Comparison of ENCODE assay signal across 10 mouse cellular contexts in the genomic region with DNA sequence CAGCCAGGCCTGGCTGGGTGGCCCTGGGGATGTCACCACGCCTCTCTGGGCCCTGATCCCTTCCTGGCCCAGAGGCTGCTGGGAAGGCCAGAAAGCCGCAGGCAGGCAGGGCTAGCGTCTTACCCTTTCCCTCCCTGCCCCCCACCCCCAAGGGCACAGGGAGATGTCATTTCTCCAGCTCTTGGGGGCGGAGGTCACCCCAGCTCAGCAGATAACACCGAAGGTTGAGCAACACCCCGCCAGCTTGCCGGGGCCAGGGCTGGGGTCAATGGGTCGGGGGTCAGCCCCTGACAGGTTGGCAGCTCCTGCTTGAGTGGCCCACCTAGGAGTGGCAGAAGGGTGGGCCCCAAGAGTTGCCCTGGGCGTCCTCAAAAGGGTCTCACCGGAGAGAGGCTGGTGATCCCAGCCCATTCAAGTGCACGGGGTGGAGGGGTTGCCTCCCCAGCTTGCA. TPM values are rescaled to one million over a fixed set of nuclear protein-coding genes. Genes with fewer than 3 reads are reported as not detected.
DNase-seq lines count a peak whose midpoint lies in the region; ATAC-seq and TF ChIP-seq lines count a peak whose summit lies in the region.
"Had no signal": no experiment of that assay in that cellular context is flagged by ENCODE, and none has a peak within 500 bp of the region (broad histone marks: within the 10 kb centered on the region; RNA-seq: fewer than 3 reads in every experiment).

No protein-coding gene starts in this region.

- WGBS in lung, embryonic 14.5 days, result 40% methylated on average over 11 of the region's 11 CpGs
- 36% methylated on average over 11 of the region's 11 CpGs for WGBS in liver, embryonic 15.5 days (ENCODE audit: insufficient replicate concordance)

- H3K27ac ChIP-seq in lung, embryonic 14.5 days (ENCODE audit: low read depth), result no peak overlapping the region
- H3K27ac ChIP-seq in liver, embryonic 15.5 days (replicated peaks), result peak overlapping the region; percentile 83

- H3K27me3 ChIP-seq in lung, embryonic 14.5 days (ENCODE audit: insufficient read depth, low read length), result no peaks in the 10 kb centered on the region; the same call in 1 of the 2 replicates
- peaks cover 63% of the 10 kb centered on the region for H3K27me3 ChIP-seq in liver, embryonic 15.5 days

- no peak for TF ChIP-seq CTCF in lung, embryonic 14.5 days (IDR thresholded peaks at IDR 0.05; ENCODE audit: low read depth)

- H3K4me3 ChIP-seq in lung, embryonic 14.5 days (ENCODE audit: low read depth, low read length), result no peak overlapping the region
- H3K4me3 ChIP-seq in liver, embryonic 15.5 days (replicated peaks), result peak overlapping the region; percentile 71; the same call in 1 of the 2 replicates

- no peaks in the 10 kb centered on the region for H3K9me3 ChIP-seq in lung, embryonic 14.5 days (ENCODE audit: low read depth, low read length)
- H3K9me3 ChIP-seq in liver, embryonic 15.5 days (replicated peaks), result no peaks in the 10 kb centered on the region

- no peaks in the 10 kb centered on the region for H3K4me1 ChIP-seq in lung, embryonic 14.5 days (ENCODE audit: insufficient read depth)
- peaks cover 73% of the 10 kb centered on the region for H3K4me1 ChIP-seq in liver, embryonic 15.5 days (replicated peaks)

- DNase-seq in cerebellum, adult 11-12 months, result peak; percentile 54
- DNase-seq in lung, embryonic 14.5 days, result no peak
- no peak for DNase-seq in lung, postnatal 14 days
- peak; percentile 80 for DNase-seq in adrenal gland, postnatal 25 days
- no peak for DNase-seq in frontal cortex, postnatal 25 days (ENCODE audit: low spot score in 2 of 2)
- DNase-seq in left cerebral cortex, adult 18-20 months (ENCODE audit: low spot score in 2 of 2), result no peak
- DNase-seq: kidney, postnatal 36 days had no signal

- H3K36me3 ChIP-seq in lung, embryonic 14.5 days (ENCODE audit: insufficient read depth), result peaks cover 13% of the 10 kb centered on the region
- H3K36me3 ChIP-seq in liver, embryonic 15.5 days (replicated peaks), result no peaks in the 10 kb centered on the region

- H3K9ac ChIP-seq in lung, embryonic 14.5 days, result no peak overlapping the region
- H3K9ac ChIP-seq in liver, embryonic 15.5 days, result no peak overlapping the region

- peak overlapping the region; percentile 92; the same call in 1 of the 2 replicates for H3K4me2 ChIP-seq in lung, embryonic 14.5 days
- H3K4me2 ChIP-seq in liver, embryonic 15.5 days, result peak overlapping the region; percentile 91

- no peak for ATAC-seq in cerebellum, adult (ENCODE audit: insufficient number of reproducible peaks, low FRiP score, low TSS enrichment)
- no peak for ATAC-seq in lung, embryonic 14.5 days (ENCODE audit: insufficient read depth)
- peak; percentile 19 for ATAC-seq in liver, embryonic 15.5 days (ENCODE audit: insufficient read depth)

RNA-seq across cellular contexts. Expression of gene Cebpb, which starts 1.0 kb away (rescaled TPM):
- polyA plus RNA-seq in lung, embryonic 14.5 days (2014; fragmentation: Nextera tagmentation; extraction: Ambion mirVana), result 73.4 and 77.4 TPM in 2 replicates
- total RNA-seq in adrenal gland, postnatal 25 days (2021), result 483 and 585 TPM in 2 replicates
- polyA plus RNA-seq in liver, embryonic 15.5 days (2015; fragmentation: Nextera tagmentation; extraction: Ambion mirVana), result 13.0 and 14.0 TPM in 2 replicates
- 10 to 100 TPM; 15.9 to 17.3 TPM for total RNA-seq in left cerebral cortex, adult 18-20 months (2021)

RNA-seq across cellular contexts. Expression of gene Tmem189, which starts 1.9 kb away (rescaled TPM):
- polyA plus RNA-seq in lung, embryonic 14.5 days (2014; fragmentation: Nextera tagmentation; extraction: Ambion mirVana), result 41.6 and 43.3 TPM in 2 replicates
- 37.4 and 40.5 TPM in 2 replicates for total RNA-seq in adrenal gland, postnatal 25 days (2021)
- 17.4 and 18.2 TPM in 2 replicates for polyA plus RNA-seq in liver, embryonic 15.5 days (2015; fragmentation: Nextera tagmentation; extraction: Ambion mirVana)
- 10 to 100 TPM; 43.3 to 44.4 TPM for total RNA-seq in left cerebral cortex, adult 18-20 months (2021)

RNA-seq across cellular contexts. Expression of gene Gm20431, which starts 26.4 kb away (rescaled TPM):
- 10.0 and 12.3 TPM in 2 replicates for polyA plus RNA-seq in lung, embryonic 14.5 days (2014; fragmentation: Nextera tagmentation; extraction: Ambion mirVana)
- total RNA-seq in adrenal gland, postnatal 25 days (2021), result 12.1 and 15.7 TPM in 2 replicates
- 0.63 TPM in 1 of 2 replicates, not detected in the other for polyA plus RNA-seq in liver, embryonic 15.5 days (2015; fragmentation: Nextera tagmentation; extraction: Ambion mirVana)
- 10 to 100 TPM; 32.2 to 33.5 TPM for total RNA-seq in left cerebral cortex, adult 18-20 months (2021)
- polyA plus RNA-seq: cortical plate, adult 2 months had no signal

RNA-seq across cellular contexts. Expression of gene Ube2v1, which starts 55.8 kb away (rescaled TPM):
- polyA plus RNA-seq in lung, embryonic 14.5 days (2014; fragmentation: Nextera tagmentation; extraction: Ambion mirVana), result 275 and 293 TPM in 2 replicates
- 187 and 190 TPM in 2 replicates for total RNA-seq in adrenal gland, postnatal 25 days (2021)
- polyA plus RNA-seq in liver, embryonic 15.5 days (2015; fragmentation: Nextera tagmentation; extraction: Ambion mirVana), result 187 and 195 TPM in 2 replicates
- total RNA-seq in left cerebral cortex, adult 18-20 months (2021), result 100 to 1,000 TPM; 259 to 266 TPM

Comparison
In these comparisons a context has a peak if more than half of its experiments do, and no peak if none do; other contexts are left out.
1. DNase-seq: peak in cerebellum, adult 11-12 months (single experiment) and adrenal gland, postnatal 25 days (single experiment); none in lung, embryonic 14.5 days (single experiment), lung, postnatal 14 days (single experiment), frontal cortex, postnatal 25 days (0 of 2) and left cerebral cortex, adult 18-20 months (0 of 2).
2. RNA of gene Cebpb, which starts 1.0 kb away (total RNA-seq): 483 to 585 TPM in adrenal gland, postnatal 25 days; 15.9 to 17.3 TPM in left cerebral cortex, adult 18-20 months; every median in the first group is over 10 times any median in the second.